Mouse (Mus musculus) intestine, embryonic 14.5 days (tissue): ENCODE data around the gene Chchd6. TPM values are rescaled to one million over a fixed set of nuclear protein-coding genes. Genes with fewer than 3 reads are reported as not detected.

Experiments used
- ATAC-seq: fragments of 200-750 bp; cut with Nextera tagmentation; replicated peaks from 2 replicates; pipeline ENCODE4 v1.8.0; 2017; ENCODE audit warnings: low read depth, moderate number of reproducible peaks, moderate TSS enrichment, moderate library complexity; ENCODE audit not compliant: low FRiP score, low TSS enrichment
- DNase-seq: peaks from one replicate; pipeline ENCODE4 v3.0.0-alpha.2; 2018; ENCODE audit warnings: low spot score
- H3K27ac ChIP-seq: fragments of 300-500 bp; sonication (generic); 2 replicates; pipeline ENCODE4 v1.5.1; 2014; ENCODE audit warnings: low read depth, mild to moderate bottlenecking, control low read depth
- H3K27me3 ChIP-seq: fragments of 300-500 bp; sonication (generic); replicated peaks from 2 replicates; pipeline ENCODE4 v1.6.1; 2014; ENCODE audit warnings: low read length, control low read depth; ENCODE audit not compliant: control insufficient read depth, insufficient read depth
- H3K36me3 ChIP-seq: fragments of 300-500 bp; sonication (generic); 2 replicates; pipeline ENCODE4 v1.6.1; 2014; ENCODE audit warnings: low read length, control low read depth; ENCODE audit not compliant: control insufficient read depth, insufficient read depth
- H3K4me1 ChIP-seq: fragments of 300-500 bp; sonication (generic); replicated peaks from 2 replicates; pipeline ENCODE4 v1.6.1; 2014; ENCODE audit warnings: low read length, control low read depth, mixed read lengths; ENCODE audit not compliant: control insufficient read depth, insufficient read depth
- H3K4me2 ChIP-seq: fragments of 300-500 bp; sonication (generic); 2 replicates; pipeline ENCODE4 v1.6.1; 2014; ENCODE audit warnings: low read length
- H3K4me3 ChIP-seq: fragments of 300-500 bp; sonication (generic); 2 replicates; pipeline ENCODE4 v1.5.1; 2014; ENCODE audit warnings: low read depth, low read length, control low read depth, mixed read lengths
- H3K9ac ChIP-seq: fragments of 300-500 bp; sonication (generic); 2 replicates; pipeline ENCODE4 v1.6.1; 2014; ENCODE audit warnings: mild to moderate bottlenecking, low read length
- H3K9me3 ChIP-seq: fragments of 300-500 bp; sonication (generic); 2 replicates; pipeline ENCODE4 v1.6.1; 2016; ENCODE audit warnings: low read length, control low read depth; ENCODE audit not compliant: control insufficient read depth
- WGBS: fragments of 180-500 bp; shearing (Covaris S2); extraction: QIAGEN DNeasy Blood & Tissue Kit; methylation state at CpG from one replicate; pipeline ENCODE4 v1.1.7; 2014; 5-methylcytosine and 5-hydroxymethylcytosine counted together
- polyA plus RNA-seq: library from polyadenylated mRNA; unstranded; fragments of >200 nt; fragmentation: Nextera tagmentation; extraction: Ambion mirVana; gene quantifications from 2 replicates; pipeline ENCODE4 v1.2.1, GENCODE M21; 2014

The Chchd6 gene
- polyA plus RNA-seq, 1 experiment from 2014 or later, result 59.9 TPM

DNA sequence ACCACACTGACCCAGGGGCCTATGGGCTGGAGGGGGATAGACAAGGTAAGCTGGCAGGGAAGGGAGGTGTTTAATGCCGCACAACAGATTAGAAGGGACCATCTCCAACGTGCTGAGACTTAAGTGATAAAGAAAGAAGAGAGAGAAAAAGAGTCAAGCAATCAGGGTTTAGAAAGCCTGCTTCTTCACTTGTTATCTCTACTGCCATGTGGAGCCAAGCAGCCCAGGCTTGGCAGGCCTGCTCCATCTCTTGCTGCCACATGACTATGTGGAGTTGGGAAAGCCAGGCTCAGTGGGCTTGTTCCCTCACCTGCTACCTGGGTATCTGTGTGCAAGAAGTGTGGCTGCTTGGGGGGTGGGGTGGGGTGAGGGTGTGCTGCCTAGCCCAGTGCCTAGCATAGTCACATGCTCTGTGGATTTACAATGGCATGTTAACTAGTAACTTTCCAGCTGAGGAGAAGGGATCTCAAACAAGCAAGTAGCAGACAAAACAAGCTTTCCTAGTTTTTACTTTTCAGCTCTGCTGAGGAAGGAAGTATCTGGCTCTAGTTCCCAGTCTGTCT is 163.5 kb downstream of the Chchd6 start:
- Histone ChIP-seq H3K27me3 (no peaks in the 10 kb centered on the region), H3K4me1 (no peaks in the 10 kb centered on the region), H3K36me3 (no peaks in the 10 kb centered on the region), H3K4me2 (no peak overlapping the region), H3K4me3 (no peak overlapping the region), H3K9me3 (no peaks in the 10 kb centered on the region), H3K9ac (no peak overlapping the region), H3K27ac (no peak overlapping the region)
- no peak for ATAC-seq
- WGBS, result 72% methylated on average over 2 of the region's 2 CpGs
- DNase-seq, result no peak

DNA sequence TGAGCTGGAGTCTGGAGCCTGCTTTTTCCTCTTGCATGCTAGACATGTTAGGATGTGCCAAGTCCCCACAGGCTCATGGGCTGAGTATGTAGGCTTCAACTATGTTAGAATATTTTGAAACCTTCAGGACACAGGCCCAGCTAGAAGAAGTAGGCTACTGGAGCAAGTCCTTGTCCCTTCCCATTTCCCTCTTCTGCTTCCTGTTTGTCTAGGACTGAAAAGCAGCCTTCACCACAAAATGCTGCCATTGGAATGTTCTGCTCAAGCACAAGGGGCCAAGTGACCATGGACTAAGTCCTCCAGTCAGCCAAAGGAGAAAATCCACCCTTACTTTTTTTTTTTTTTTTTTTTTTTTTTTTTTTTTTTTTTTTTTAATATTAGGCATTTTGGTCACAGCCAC is 164.7 kb downstream of the Chchd6 start:
- Histone ChIP-seq H3K4me1 (no peaks in the 10 kb centered on the region), H3K27me3 (no peaks in the 10 kb centered on the region), H3K4me3 (no peak overlapping the region), H3K9me3 (no peaks in the 10 kb centered on the region), H3K27ac (no peak overlapping the region), H3K36me3 (no peaks in the 10 kb centered on the region), H3K9ac (no peak overlapping the region), H3K4me2 (no peak overlapping the region)
- ATAC-seq (no peak), DNase-seq (no peak)

DNA sequence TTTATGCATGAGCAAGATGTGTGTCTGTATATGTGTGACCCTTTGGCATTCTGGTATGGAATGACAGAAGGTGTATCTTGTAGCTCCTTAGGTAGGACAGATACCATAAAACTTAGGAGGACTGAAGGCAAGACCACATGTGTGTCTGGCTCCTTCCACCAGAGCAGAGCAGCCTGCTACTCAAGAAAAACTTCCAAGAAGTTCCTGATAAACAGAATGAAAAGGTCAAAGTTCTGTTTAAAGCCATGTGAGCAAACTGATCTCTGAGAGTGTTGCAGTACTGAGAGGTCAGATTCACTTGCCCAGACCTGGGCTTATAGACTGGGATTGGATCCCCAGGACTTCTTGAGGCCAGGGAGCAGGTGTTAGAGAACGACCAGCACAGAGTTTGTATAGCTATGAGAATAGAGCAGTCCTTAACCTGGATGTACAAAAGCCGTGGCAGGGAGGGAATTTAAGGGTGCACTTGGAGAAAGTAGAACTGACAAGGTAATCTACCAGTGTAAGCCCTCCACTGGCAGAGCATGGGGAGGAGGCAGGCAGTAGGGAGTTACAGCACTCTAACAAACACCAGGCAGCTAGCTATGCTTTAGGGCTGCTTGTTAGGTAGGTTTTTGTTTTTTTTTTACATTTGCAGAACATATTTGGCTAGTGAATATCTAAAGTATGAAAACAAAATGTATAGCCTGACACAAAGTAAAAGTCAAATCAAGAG is 166.6 kb downstream of the Chchd6 start:
- WGBS, result 26% methylated on average over 2 of the region's 2 CpGs
- Histone ChIP-seq H3K4me2 (no peak overlapping the region), H3K4me1 (no peaks in the 10 kb centered on the region), H3K27ac (no peak overlapping the region), H3K9ac (no peak overlapping the region), H3K36me3 (no peaks in the 10 kb centered on the region), H3K9me3 (no peaks in the 10 kb centered on the region), H3K4me3 (no peak overlapping the region), H3K27me3 (no peaks in the 10 kb centered on the region)
- ATAC-seq, result no peak
- no peak for DNase-seq

DNA sequence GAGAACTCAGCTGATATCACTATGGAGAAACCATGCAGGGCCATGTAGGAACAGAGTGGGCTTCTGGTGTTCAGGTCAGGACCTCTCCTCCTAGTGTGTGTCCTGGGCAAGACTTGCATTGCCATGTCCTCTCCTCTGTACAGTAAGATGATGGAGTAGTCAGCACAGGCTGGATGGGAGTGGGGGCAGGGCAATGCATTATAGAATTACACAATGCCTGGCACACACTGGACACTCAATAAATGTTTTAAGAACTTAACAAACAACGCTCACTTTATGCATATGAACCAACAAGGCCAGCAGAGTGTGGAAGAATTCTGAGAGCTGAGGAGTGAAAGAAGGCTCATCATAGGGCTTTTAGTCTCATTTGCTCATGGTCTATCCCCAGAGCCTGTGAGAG is 171.0 kb downstream of the Chchd6 start:
- DNase-seq (no peak), ATAC-seq (no peak)
- Histone ChIP-seq H3K27ac (no peak overlapping the region), H3K27me3 (no peaks in the 10 kb centered on the region), H3K4me1 (no peaks in the 10 kb centered on the region), H3K36me3 (no peaks in the 10 kb centered on the region), H3K9ac (no peak overlapping the region), H3K4me3 (no peak overlapping the region), H3K9me3 (no peaks in the 10 kb centered on the region), H3K4me2 (no peak overlapping the region)
- WGBS, result 87% methylated on average over 1 of the region's 1 CpGs

DNA sequence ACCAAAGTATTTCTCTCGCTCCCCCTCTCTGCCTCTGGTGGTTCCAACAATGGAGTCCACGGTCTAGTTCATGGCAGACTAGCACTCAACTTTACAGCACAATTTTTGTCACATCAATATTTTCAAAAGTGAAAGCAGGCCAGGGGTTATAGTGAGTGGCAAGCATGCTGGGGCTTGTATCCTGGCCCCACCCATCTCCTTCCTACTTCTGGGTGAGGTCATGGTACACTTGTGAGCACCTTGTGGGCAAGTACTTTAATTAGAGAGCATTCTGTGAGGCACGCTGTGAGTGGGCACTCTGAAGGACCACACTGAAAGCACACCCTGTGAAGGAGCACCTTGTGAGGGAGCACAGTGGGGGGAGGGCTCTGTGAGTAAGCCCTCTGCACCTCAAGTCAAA is 172.8 kb downstream of the Chchd6 start:
- ATAC-seq (no peak), DNase-seq (no peak)
- no peaks in the 10 kb centered on the region for H3K4me1 ChIP-seq
- no peak overlapping the region for H3K9ac ChIP-seq
- no peaks in the 10 kb centered on the region for H3K9me3 ChIP-seq
- 95% methylated on average over 3 of the region's 3 CpGs for WGBS
- no peak overlapping the region for H3K27ac ChIP-seq
- no peak overlapping the region for H3K4me3 ChIP-seq
- no peaks in the 10 kb centered on the region for H3K27me3 ChIP-seq
- no peak overlapping the region for H3K4me2 ChIP-seq
- H3K36me3 ChIP-seq, result no peaks in the 10 kb centered on the region

DNA sequence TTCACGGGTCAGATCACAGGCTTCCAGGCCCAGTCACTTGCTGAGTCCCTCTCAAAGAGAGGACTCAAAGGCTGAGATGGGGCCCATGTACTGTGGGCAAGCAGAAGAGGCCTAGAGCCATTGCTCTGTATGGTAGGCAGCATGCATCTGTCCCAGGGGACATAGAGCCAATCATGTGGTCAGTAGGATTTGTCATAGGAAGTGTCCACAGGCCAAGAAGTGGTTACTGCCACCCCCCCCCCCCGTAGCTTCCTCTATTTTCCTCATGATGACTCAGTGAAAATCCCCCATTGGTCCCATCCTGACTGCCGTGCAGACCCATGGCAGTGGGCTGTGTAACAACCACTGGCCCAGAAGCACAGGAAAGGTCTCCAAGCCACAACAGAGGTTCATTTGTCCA is 173.5 kb downstream of the Chchd6 start:
- no peak overlapping the region for H3K4me2 ChIP-seq
- H3K27me3 ChIP-seq, result no peaks in the 10 kb centered on the region

DNA sequence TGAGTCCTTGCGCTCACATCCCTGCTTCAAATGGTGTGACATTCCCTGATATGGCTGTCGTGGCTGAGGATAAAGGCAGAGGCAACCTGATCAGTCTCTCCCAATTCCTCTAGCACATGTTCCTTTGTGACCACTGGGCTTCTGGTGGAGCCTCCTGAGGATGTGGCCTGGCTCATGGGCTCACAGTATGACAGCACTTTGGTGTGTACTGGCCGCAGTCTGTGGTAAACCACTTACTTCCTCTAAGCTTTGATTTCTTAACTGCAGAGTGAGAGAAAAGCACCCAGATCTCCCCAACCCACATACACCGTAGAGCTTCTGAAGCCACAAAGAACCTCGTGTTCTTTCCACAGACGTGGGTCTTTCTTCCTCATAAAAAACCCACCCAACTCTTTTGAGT is 173.9 kb downstream of the Chchd6 start:
- WGBS, result 89% methylated on average over 6 of the region's 6 CpGs
- Histone ChIP-seq H3K36me3 (no peaks in the 10 kb centered on the region), H3K4me1 (no peaks in the 10 kb centered on the region), H3K4me2 (no peak overlapping the region), H3K27ac (no peak overlapping the region), H3K9me3 (no peaks in the 10 kb centered on the region), H3K4me3 (no peak overlapping the region), H3K9ac (no peak overlapping the region), H3K27me3 (no peaks in the 10 kb centered on the region)
- no peak for DNase-seq
- no peak for ATAC-seq

More for the DNA sequence above, 173.5 kb downstream of the Chchd6 start:
- Histone ChIP-seq H3K4me1 (no peaks in the 10 kb centered on the region), H3K36me3 (no peaks in the 10 kb centered on the region), H3K4me3 (no peak overlapping the region), H3K27ac (no peak overlapping the region), H3K9me3 (no peaks in the 10 kb centered on the region), H3K9ac (no peak overlapping the region)
- no peak for DNase-seq
- ATAC-seq, result no peak
- 76% methylated on average over 3 of the region's 3 CpGs for WGBS

DNA sequence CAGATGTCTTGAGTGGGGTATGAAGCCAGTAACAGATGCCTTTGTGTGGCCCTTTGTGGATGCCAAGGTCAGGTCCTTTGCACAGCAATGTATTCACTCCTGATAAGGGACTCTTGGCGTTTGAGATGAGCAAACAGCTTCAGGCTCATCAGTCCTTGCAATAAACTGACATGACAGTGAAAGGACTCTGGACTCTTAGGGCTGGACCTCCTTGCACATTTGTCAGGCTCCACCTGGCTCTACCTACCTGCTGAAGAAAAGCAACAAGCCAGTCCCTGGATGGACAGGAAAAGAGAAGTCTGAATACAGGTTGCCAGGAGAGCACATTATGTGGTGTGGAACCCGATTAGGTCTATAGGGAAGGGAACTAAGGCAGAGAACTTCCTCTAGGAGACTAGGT is 174.7 kb downstream of the Chchd6 start:
- Histone ChIP-seq H3K4me2 (no peak overlapping the region), H3K4me3 (no peak overlapping the region), H3K9ac (no peak overlapping the region), H3K9me3 (no peaks in the 10 kb centered on the region), H3K27me3 (no peaks in the 10 kb centered on the region), H3K4me1 (no peaks in the 10 kb centered on the region), H3K27ac (no peak overlapping the region), H3K36me3 (no peaks in the 10 kb centered on the region)
- ATAC-seq (0 out of 2 replicates have a peak, but pooled peaks have one; percentile 30), DNase-seq (no peak)
- WGBS, result 62% methylated on average over 2 of the region's 2 CpGs

DNA sequence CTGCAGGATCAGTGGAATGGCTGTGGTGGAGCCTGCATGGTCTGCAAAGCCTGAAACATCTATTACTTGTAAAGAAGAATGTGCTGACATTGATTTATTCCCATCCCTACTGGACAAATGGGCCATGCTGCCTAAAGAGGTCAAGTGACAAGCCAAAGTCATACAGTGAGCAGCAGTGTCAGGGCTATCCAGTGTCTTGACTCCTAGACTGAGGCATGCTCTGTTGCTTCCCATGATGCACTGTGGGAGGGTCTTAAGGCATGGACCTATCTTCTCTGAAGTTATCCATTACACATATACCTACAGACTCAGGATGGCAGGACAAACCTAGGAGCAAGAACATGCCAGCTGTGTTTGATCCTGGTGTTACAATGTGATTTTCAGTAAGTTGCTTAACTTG is 175.3 kb downstream of the Chchd6 start:
- H3K9me3 ChIP-seq, result no peaks in the 10 kb centered on the region
- no peak overlapping the region for H3K4me3 ChIP-seq
- H3K4me1 ChIP-seq, result no peaks in the 10 kb centered on the region
- ATAC-seq, result no peak
- H3K36me3 ChIP-seq, result no peaks in the 10 kb centered on the region
- no peak overlapping the region for H3K9ac ChIP-seq
- no peak overlapping the region for H3K27ac ChIP-seq
- no peak overlapping the region for H3K4me2 ChIP-seq
- no peak for DNase-seq
- H3K27me3 ChIP-seq, result no peaks in the 10 kb centered on the region
